Mouse (Mus musculus): ENCODE measurements around the gene Rsf1.
A peak's percentile ranks its signal among the peaks of the same experiment; 100 is the strongest.

DNA sequence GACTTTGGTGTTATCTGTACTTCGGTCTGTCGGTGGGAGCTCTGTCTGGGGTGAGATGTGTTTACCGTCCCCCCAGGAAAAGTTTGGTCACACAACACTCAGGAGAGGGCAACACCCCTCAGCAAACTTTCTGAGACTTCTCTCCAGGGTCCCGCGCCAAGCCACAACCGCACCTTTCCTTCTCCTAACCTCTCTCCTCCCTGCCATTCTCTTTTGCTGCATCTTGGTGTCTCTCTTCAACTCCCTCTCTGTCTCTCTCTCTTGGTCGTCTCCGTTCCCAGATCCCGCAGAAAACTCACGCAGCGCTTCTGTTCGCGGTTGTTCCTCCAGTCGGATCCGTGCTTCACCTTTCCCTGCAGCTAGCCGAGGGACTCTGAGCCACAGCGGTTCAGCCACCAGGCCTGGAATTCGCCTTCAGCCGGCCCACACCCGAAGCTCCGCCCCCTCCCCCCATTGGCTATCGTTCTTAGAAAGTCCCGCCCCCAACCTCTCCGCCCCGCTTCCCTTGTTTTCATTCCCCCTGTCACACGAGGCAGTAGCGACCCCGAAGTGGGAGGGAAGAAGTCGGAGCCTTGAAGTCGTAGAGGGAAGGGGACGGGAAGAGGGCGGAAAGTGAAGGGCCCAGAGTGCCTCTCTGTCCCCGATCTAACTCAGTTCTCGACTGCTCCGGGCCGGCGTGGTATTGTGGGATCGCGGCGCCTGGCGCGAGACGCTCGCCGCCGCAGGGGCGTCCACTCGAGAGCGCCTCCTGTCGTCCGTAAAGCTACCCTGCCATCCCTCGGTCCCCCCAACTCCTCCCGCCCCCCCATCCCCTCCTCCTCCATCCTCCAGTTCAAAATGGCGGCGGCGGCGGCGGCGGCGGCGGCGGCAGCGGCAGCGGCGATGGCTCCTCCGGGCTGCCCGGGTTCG is at the start of gene Rsf1, which contains the start of gene Aamdc:
- TF ChIP-seq CTCF (IDR thresholded peaks at IDR 0.05; ENCODE audit: low read depth, low read length) (peak; percentile 30; the same call in 1 of the 2 replicates), TAL1 (conservative IDR thresholded peaks at IDR 0.05; ENCODE audit: low read depth, low read length) (no peak)
